Mouse (Mus musculus): ENCODE data around the gene Eml4.

GRCm38 (mm10) chr17:83382752-83383151 lies 32.0 kb downstream of the Eml4 start:
- no peak for TF ChIP-seq EP300 (IDR thresholded peaks at IDR 0.05; ENCODE audit: insufficient read depth, low read depth, low read length)
- no peak for TF ChIP-seq CTCF (IDR thresholded peaks at IDR 0.05)
